Mouse (Mus musculus): ENCODE results near the gene Olfr9. TPM values are rescaled to one million over a fixed set of nuclear protein-coding genes. Genes with fewer than 3 reads are reported as not detected.
"Not testable (repeated sequence)": the region's sequence is repeated elsewhere in the genome, so short reads cannot be mapped to it uniquely, and the experiment has no call there.

Gene Olfr9
- polyA plus RNA-seq, 1 experiment from 2014 or later = not detected

DNA sequence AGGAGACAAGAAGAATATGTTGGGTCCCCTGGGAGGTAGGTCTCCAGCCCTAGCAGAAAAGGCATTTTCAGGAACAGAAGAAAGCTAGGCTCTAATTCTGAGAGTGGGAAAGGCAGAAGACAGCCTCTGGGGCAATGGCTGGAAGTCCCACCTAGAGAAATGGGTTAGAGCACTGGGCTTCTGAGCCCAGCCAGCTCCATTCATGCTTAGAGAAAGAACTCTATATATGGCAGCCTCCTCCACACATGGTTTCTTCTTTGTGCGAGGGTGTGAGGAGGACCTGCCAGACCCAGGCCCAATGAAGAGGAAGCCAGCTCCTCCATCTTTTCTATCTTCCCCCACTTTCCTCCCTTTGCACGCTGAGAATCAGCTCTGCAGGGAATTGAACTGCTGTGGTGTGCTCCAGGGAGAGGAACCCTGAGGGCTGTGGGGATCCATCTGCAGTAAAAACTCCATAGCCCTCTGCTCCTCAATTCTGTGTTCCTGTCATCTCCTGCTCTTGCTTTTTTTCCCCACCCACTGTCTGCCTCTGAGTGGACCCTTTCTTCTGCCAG lies 21.1 kb downstream of the Olfr9 start, which contains the start of gene Olfr763:
Olfr763 (plus strand) TSS at position 504 of the 554 bp plus-strand sequence.
- Histone ChIP-seq H3K4me1 (no peaks in the 10 kb centered on the region), H3K9me3 (0 out of 2 replicates have a peak, but pooled peaks cover 2% of the 10 kb centered on the region), H3K36me3 (no peaks in the 10 kb centered on the region), H3K4me2 (no peak within 1 kb of the TSS), H3K27me3 (no peaks in the 10 kb centered on the region), H3K9ac (no peak within 1 kb of the TSS), H3K4me3 (no peak within 1 kb of the TSS), H3K27ac (no peak within 1 kb of the TSS)
- ATAC-seq (ENCODE audit: insufficient number of reproducible peaks, insufficient read depth, low FRiP score, low TSS enrichment, low read depth) = no peak
- WGBS = 71% methylated on average over 2 of the region's 2 CpGs

GRCm38 (mm10) chr10:129011511-129011910 lies 22.3 kb downstream of the Olfr9 start:
- H3K27me3 ChIP-seq; H3K27ac ChIP-seq; H3K4me1 ChIP-seq; H3K36me3 ChIP-seq; H3K9me3 ChIP-seq; ATAC-seq (ENCODE audit: insufficient number of reproducible peaks, insufficient read depth, low FRiP score, low TSS enrichment, low read depth); H3K4me2 ChIP-seq; H3K9ac ChIP-seq; H3K4me3 ChIP-seq: not testable (repeated sequence)
- WGBS = 83% methylated on average over 2 of the region's 5 CpGs

GRCm38 (mm10) chr10:129014477-129014876 lies 25.2 kb downstream of the Olfr9 start:
- no peak overlapping the region for H3K4me2 ChIP-seq
- no peak overlapping the region for H3K4me3 ChIP-seq
- no peak overlapping the region for H3K9ac ChIP-seq
- no peaks in the 10 kb centered on the region for H3K36me3 ChIP-seq
- H3K27me3 ChIP-seq = no peaks in the 10 kb centered on the region
- no peak for ATAC-seq (ENCODE audit: insufficient number of reproducible peaks, insufficient read depth, low FRiP score, low TSS enrichment, low read depth)
- no peak overlapping the region for H3K27ac ChIP-seq
- H3K9me3 ChIP-seq = no peaks in the 10 kb centered on the region
- H3K4me1 ChIP-seq = no peaks in the 10 kb centered on the region

DNA sequence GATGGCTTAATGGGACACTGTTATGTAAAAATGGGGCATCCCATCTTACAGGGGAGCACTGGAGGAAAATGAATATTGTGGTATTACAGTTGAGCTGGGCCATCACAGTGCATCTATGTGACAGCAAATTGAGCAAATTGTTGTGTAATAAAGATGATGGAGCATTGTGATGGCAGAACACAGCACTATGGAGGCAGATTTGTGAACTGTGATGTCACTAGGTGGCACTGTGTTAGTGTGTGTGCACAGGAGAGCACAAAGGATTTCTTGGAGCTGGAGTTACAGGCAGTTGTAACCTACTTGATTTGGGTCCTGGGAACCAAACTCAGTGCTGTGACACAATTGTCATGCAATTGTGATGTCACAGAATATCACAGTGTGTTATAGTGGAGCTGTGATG lies 34.1 kb downstream of the Olfr9 start:
- H3K27ac ChIP-seq = no peak overlapping the region
- no peak overlapping the region for H3K4me2 ChIP-seq
- H3K4me1 ChIP-seq = no peaks in the 10 kb centered on the region
- no peaks in the 10 kb centered on the region for H3K9me3 ChIP-seq
- no peaks in the 10 kb centered on the region for H3K27me3 ChIP-seq
- no peak overlapping the region for H3K9ac ChIP-seq
- no peak for ATAC-seq (ENCODE audit: insufficient number of reproducible peaks, insufficient read depth, low FRiP score, low TSS enrichment, low read depth)
- no peak overlapping the region for H3K4me3 ChIP-seq
- H3K36me3 ChIP-seq = no peaks in the 10 kb centered on the region

- WGBS = 64% methylated on average over 3 of the region's 3 CpGs
- Histone ChIP-seq H3K9ac (no peak overlapping the region), H3K27ac (no peak overlapping the region), H3K4me3 (no peak overlapping the region), H3K4me1 (no peaks in the 10 kb centered on the region), H3K36me3 (no peaks in the 10 kb centered on the region), H3K27me3 (no peaks in the 10 kb centered on the region), H3K9me3 (no peaks in the 10 kb centered on the region), H3K4me2 (no peak overlapping the region)
- ATAC-seq (ENCODE audit: insufficient number of reproducible peaks, insufficient read depth, low FRiP score, low TSS enrichment, low read depth) = 0 out of 2 replicates have a peak, but pooled peaks have one; percentile 15
Observed at GRCm38 (mm10) chr10:129026018-129026662, 36.9 kb downstream of the Olfr9 start.

GRCm38 (mm10) chr10:129028343-129028742 lies 39.1 kb downstream of the Olfr9 start:
- WGBS = 83% methylated on average over 2 of the region's 2 CpGs
- Histone ChIP-seq H3K9me3 (no peaks in the 10 kb centered on the region), H3K4me3 (no peak overlapping the region), H3K4me1 (no peaks in the 10 kb centered on the region), H3K9ac (no peak overlapping the region), H3K27ac (no peak overlapping the region), H3K27me3 (no peaks in the 10 kb centered on the region), H3K4me2 (no peak overlapping the region), H3K36me3 (no peaks in the 10 kb centered on the region)
- ATAC-seq (ENCODE audit: insufficient number of reproducible peaks, insufficient read depth, low FRiP score, low TSS enrichment, low read depth) = no peak

DNA sequence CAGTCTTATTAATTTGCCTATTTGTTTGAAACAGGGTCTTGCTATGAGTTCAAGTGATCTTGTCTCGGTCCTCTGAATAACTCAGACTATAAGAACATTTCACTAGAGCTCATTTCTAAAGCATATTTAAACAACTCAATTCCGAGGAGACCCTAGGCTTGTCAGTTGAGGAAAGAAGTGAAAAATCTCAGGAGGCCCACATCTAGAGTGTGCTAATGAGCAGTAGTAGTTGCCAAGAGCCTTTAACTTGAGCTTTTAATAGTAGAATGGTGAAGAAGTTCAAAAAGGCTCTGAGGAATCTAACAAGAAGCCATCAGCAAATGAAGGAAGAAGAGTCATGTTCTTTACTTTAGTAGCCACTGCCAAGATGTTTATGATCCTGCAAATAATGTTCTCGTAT lies 50.6 kb downstream of the Olfr9 start, which contains the start of gene Olfr764-ps1:
Olfr764-ps1 (minus strand) TSS at position 101 of the 400 bp plus-strand sequence.
- Histone ChIP-seq H3K4me3 (no peak within 1 kb of the TSS), H3K36me3 (no peaks in the 10 kb centered on the region), H3K9me3 (no peaks in the 10 kb centered on the region), H3K9ac (no peak within 1 kb of the TSS), H3K27me3 (no peaks in the 10 kb centered on the region), H3K4me1 (no peaks in the 10 kb centered on the region), H3K4me2 (no peak within 1 kb of the TSS), H3K27ac (no peak within 1 kb of the TSS)
- ATAC-seq (ENCODE audit: insufficient number of reproducible peaks, insufficient read depth, low FRiP score, low TSS enrichment, low read depth) = no peak
- WGBS = 79% methylated on average over 3 of the region's 3 CpGs

Other genes with a start within 250 kb of the Olfr9 start
- 16.3 and 16.8 TPM in 2 replicates for gene Dgka, start 244.6 kb upstream of the Olfr9 start, polyA plus RNA-seq (2015; fragmentation: Nextera tagmentation; extraction: Ambion mirVana)
- 43.2 and 47.9 TPM in 2 replicates for gene Pym1, start 241.5 kb upstream of the Olfr9 start, polyA plus RNA-seq (2015; fragmentation: Nextera tagmentation; extraction: Ambion mirVana)
- 0.80 and 1.0 TPM in 2 replicates for gene Mmp19, start 198.5 kb upstream of the Olfr9 start, polyA plus RNA-seq (2015; fragmentation: Nextera tagmentation; extraction: Ambion mirVana)
- gene Dnajc14, start 185.4 kb upstream of the Olfr9 start, polyA plus RNA-seq (2015; fragmentation: Nextera tagmentation; extraction: Ambion mirVana) = 58.8 and 60.4 TPM in 2 replicates
- 25.5 and 26.0 TPM in 2 replicates for gene Tmem198b, start 185.1 kb upstream of the Olfr9 start, polyA plus RNA-seq (2015; fragmentation: Nextera tagmentation; extraction: Ambion mirVana)
- gene Sarnp, start 172.1 kb upstream of the Olfr9 start, polyA plus RNA-seq (2015; fragmentation: Nextera tagmentation; extraction: Ambion mirVana) = 252 and 265 TPM in 2 replicates
- 35.2 and 41.2 TPM in 2 replicates for gene Ormdl2, start 167.8 kb upstream of the Olfr9 start, polyA plus RNA-seq (2015; fragmentation: Nextera tagmentation; extraction: Ambion mirVana)
- gene Gdf11, start 97.7 kb upstream of the Olfr9 start, polyA plus RNA-seq (2015; fragmentation: Nextera tagmentation; extraction: Ambion mirVana) = 7.0 and 8.3 TPM in 2 replicates
- 663 and 674 TPM in 2 replicates for gene Cd63, start 88.4 kb upstream of the Olfr9 start, polyA plus RNA-seq (2015; fragmentation: Nextera tagmentation; extraction: Ambion mirVana)
- 12.7 and 16.4 TPM in 2 replicates for gene Rdh5, start 66.5 kb upstream of the Olfr9 start, polyA plus RNA-seq (2015; fragmentation: Nextera tagmentation; extraction: Ambion mirVana)
- 206 and 216 TPM in 2 replicates for gene Bloc1s1, start 65.4 kb upstream of the Olfr9 start, polyA plus RNA-seq (2015; fragmentation: Nextera tagmentation; extraction: Ambion mirVana)
- 1.2 and 2.0 TPM in 2 replicates for gene Itga7, start 55.6 kb upstream of the Olfr9 start, polyA plus RNA-seq (2015; fragmentation: Nextera tagmentation; extraction: Ambion mirVana)
- gene Mettl7b, start 28.4 kb upstream of the Olfr9 start, polyA plus RNA-seq (2015; fragmentation: Nextera tagmentation; extraction: Ambion mirVana) = 0.22 TPM in 1 of 2 replicates, not detected in the other
- not detected in 2 replicates for gene Olfr763, start 21.4 kb downstream of the Olfr9 start, polyA plus RNA-seq (2015; fragmentation: Nextera tagmentation; extraction: Ambion mirVana)
- gene Olfr764-ps1, start 50.5 kb downstream of the Olfr9 start, polyA plus RNA-seq (2015; fragmentation: Nextera tagmentation; extraction: Ambion mirVana) = not detected in 2 replicates
- gene Olfr765, start 60.6 kb downstream of the Olfr9 start, polyA plus RNA-seq (2015; fragmentation: Nextera tagmentation; extraction: Ambion mirVana) = not detected in 2 replicates
- not detected in 2 replicates for gene Olfr766-ps1, start 79.5 kb downstream of the Olfr9 start, polyA plus RNA-seq (2015; fragmentation: Nextera tagmentation; extraction: Ambion mirVana)
- not detected in 2 replicates for gene Olfr767, start 93.5 kb downstream of the Olfr9 start, polyA plus RNA-seq (2015; fragmentation: Nextera tagmentation; extraction: Ambion mirVana)
- gene Olfr768, start 109.9 kb downstream of the Olfr9 start, polyA plus RNA-seq (2015; fragmentation: Nextera tagmentation; extraction: Ambion mirVana) = not detected in 2 replicates
- gene Olfr769, start 128.4 kb downstream of the Olfr9 start, polyA plus RNA-seq (2015; fragmentation: Nextera tagmentation; extraction: Ambion mirVana) = not detected in 2 replicates
- not detected in 2 replicates for gene Olfr770, start 149.6 kb downstream of the Olfr9 start, polyA plus RNA-seq (2015; fragmentation: Nextera tagmentation; extraction: Ambion mirVana)
- not detected in 2 replicates for gene Olfr771, start 175.3 kb downstream of the Olfr9 start, polyA plus RNA-seq (2015; fragmentation: Nextera tagmentation; extraction: Ambion mirVana)
- not detected in 2 replicates for gene Olfr772, start 188.5 kb downstream of the Olfr9 start, polyA plus RNA-seq (2015; fragmentation: Nextera tagmentation; extraction: Ambion mirVana)
- not detected in 2 replicates for gene Olfr773, start 198.0 kb downstream of the Olfr9 start, polyA plus RNA-seq (2015; fragmentation: Nextera tagmentation; extraction: Ambion mirVana)
- gene Olfr774, start 246.8 kb downstream of the Olfr9 start, polyA plus RNA-seq (2015; fragmentation: Nextera tagmentation; extraction: Ambion mirVana) = not detected in 2 replicates

Data from embryonic facial prominence, embryonic 13.5 days (tissue).